Mouse (Mus musculus) layer of hippocampus, adult 9-10 months (tissue): ENCODE results near the gene Mafb.

Experiments used
- DNase-seq: peaks from one replicate; pipeline ENCODE4 v3.0.0; 2022; ENCODE audit warnings: low spot score

Gene Mafb

DNA sequence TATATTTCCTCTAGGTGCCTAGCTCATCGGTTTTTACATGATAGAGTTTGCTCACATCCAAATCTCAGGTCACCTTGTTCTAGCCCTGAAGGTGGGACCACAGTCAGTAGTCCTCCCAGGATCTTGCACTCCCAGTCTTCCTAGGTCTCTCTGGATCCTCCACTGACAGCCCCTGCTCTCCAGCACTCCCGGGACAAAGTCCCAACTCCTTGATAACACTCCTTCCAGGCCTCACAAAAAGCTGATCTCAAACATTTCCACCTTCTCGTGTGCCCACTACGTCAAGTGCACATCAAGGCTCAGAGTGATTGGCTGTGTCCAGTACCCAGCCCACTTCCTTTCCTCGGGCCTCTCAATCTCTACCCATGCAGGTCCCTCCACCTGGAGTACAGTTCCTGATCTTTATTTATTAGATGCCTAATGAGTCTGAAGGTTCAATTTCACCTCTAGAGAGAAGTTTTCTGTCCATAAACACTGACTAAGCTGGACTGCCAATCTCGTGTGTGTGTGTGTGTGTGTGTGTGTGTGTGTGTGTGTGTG, 41.7 kb downstream of the Mafb start:
- no peak for DNase-seq

DNA sequence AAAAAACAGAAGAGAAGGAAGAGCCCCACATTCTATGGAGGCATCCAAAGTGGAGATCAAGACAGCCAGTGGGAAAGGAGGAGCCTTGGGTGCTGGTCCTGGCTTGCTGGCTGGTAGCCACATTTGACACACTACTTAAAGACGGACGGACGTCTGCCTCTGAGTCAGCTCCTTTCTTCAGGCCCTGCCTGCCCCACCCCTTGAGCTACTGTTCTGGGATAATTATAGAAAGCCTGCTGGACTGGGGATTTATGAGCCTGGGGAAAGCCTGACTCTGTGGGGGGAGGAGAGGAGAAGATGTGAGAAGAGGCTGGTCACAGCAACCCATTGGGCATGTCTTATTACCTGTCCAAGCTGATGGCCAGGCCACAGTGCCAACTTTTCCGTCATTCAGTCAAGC, 45.0 kb downstream of the Mafb start:
- DNase-seq = no peak

DNA sequence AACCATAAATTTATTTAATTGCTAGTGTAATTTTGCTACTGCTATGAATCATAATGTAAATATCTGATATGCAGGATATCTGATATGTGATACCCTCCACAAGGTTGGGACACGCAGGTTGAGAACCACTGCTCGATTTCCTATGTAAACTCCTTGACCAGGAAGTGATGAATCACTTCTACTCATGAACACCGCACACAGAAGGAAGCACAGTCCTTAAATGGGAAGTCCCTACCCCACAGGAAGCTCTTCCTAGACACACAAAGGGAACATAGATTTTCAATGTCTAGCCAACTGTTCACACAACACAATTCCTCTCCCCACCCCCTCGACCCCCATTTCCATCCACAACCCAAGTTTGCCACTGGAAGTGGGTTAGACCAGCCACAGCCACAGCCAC, 48.6 kb downstream of the Mafb start:
- DNase-seq = no peak
